Mouse (Mus musculus) liver, postnatal 0 days (tissue): Measurements from ENCODE around the gene Mst1. TPM values are rescaled to one million over a fixed set of nuclear protein-coding genes. Genes with fewer than 3 reads are reported as not detected.

Source experiments
- ATAC-seq: fragments of 200-750 bp; cut with Nextera tagmentation; 2 replicates; pipeline ENCODE4 v1.8.0; 2017; ENCODE audit warnings: mild to moderate bottlenecking, moderate library complexity
- DNase-seq: peaks from one replicate; pipeline ENCODE4 v3.0.0-alpha.2; 2016
- H3K27ac ChIP-seq: fragments of 300-500 bp; sonication (generic); 2 replicates; pipeline ENCODE4 v1.5.1; 2014; ENCODE audit warnings: antibody characterized with exemption, moderate library complexity, mild to moderate bottlenecking, low read depth
- H3K27me3 ChIP-seq: fragments of 300-500 bp; sonication (generic); 2 replicates; pipeline ENCODE4 v1.6.1; 2014; ENCODE audit warnings: low read length, control low read depth, mixed read lengths; ENCODE audit not compliant: insufficient read depth
- H3K36me3 ChIP-seq: fragments of 300-500 bp; sonication (generic); replicated peaks from 2 replicates; pipeline ENCODE4 v1.6.1; 2014; ENCODE audit warnings: mild to moderate bottlenecking, control low read depth, low read length, moderate library complexity, mixed read lengths; ENCODE audit not compliant: insufficient read depth
- H3K4me1 ChIP-seq: fragments of 300-500 bp; sonication (generic); 2 replicates; pipeline ENCODE4 v1.6.1; 2014; ENCODE audit warnings: antibody characterized with exemption, mild to moderate bottlenecking, control low read depth; ENCODE audit not compliant: insufficient read depth
- H3K4me2 ChIP-seq: fragments of 300-500 bp; sonication (generic); 2 replicates; pipeline ENCODE4 v1.6.1; 2014; ENCODE audit warnings: low read depth, mild to moderate bottlenecking, low read length, moderate library complexity, mixed read lengths
- H3K4me3 ChIP-seq: fragments of 300-500 bp; sonication (generic); 2 replicates; pipeline ENCODE4 v1.5.1; 2014; ENCODE audit warnings: low read depth, low read length
- H3K9ac ChIP-seq: fragments of 300-500 bp; sonication (generic); replicated peaks from 2 replicates; pipeline ENCODE4 v1.6.1; 2014; ENCODE audit warnings: mild to moderate bottlenecking, moderate library complexity
- H3K9me3 ChIP-seq: fragments of 300-500 bp; sonication (generic); 2 replicates; pipeline ENCODE4 v1.6.1; 2016; ENCODE audit warnings: mild to moderate bottlenecking, control low read depth, low read length, mixed read lengths
- CTCF ChIP-seq: sonication (generic); IDR thresholded peaks from 2 replicates; pipeline ENCODE4 v1.5.1; 2016; ENCODE audit warnings: antibody characterized with exemption, low read depth
- EP300 ChIP-seq: IDR thresholded peaks from 2 replicates; pipeline ENCODE4 v1.6.1; 2016; ENCODE audit warnings: antibody characterized with exemption, low read depth, mild to moderate bottlenecking
- WGBS: fragments of 180-500 bp; shearing (Covaris S2); extraction: QIAGEN DNeasy Blood & Tissue Kit; methylation state at CpG from one replicate; pipeline ENCODE4 v1.1.7; 2014; ENCODE audit not compliant: insufficient replicate concordance; 5-methylcytosine and 5-hydroxymethylcytosine counted together
- polyA plus RNA-seq: library from polyadenylated mRNA; unstranded; fragments of >200 nt; fragmentation: Nextera tagmentation; extraction: Ambion mirVana; gene quantifications from 2 replicates; pipeline ENCODE4 v1.2.1, GENCODE M21; 2015

Mst1 gene
- polyA plus RNA-seq, 1 experiment from 2014 or later, result 93.0 TPM

GRCm38 (mm10) chr9:108090611-108091120 is 10.4 kb downstream of the Mst1 start:
- WGBS, result 91% methylated on average over 7 of the region's 7 CpGs
- Histone ChIP-seq H3K9ac (no peak overlapping the region), H3K36me3 (peaks cover 74% of the 10 kb centered on the region), H3K4me2 (no peak overlapping the region), H3K4me1 (peaks cover 17% of the 10 kb centered on the region), H3K27me3 (no peaks in the 10 kb centered on the region), H3K4me3 (no peak overlapping the region), H3K27ac (no peak overlapping the region), H3K9me3 (no peaks in the 10 kb centered on the region)
- ATAC-seq, result no peak
- DNase-seq, result no peak
- TF ChIP-seq EP300, result no peak
- TF ChIP-seq CTCF, result no peak

GRCm38 (mm10) chr9:108093586-108093985 is 13.3 kb downstream of the Mst1 start:
- Histone ChIP-seq H3K9ac (peak overlapping the region; percentile 92), H3K27me3 (no peaks in the 10 kb centered on the region), H3K9me3 (no peaks in the 10 kb centered on the region), H3K4me1 (peaks cover 31% of the 10 kb centered on the region), H3K4me2 (peak overlapping the region; percentile 92), H3K4me3 (peak overlapping the region; percentile 76), H3K27ac (peak overlapping the region; percentile 98), H3K36me3 (peaks cover 44% of the 10 kb centered on the region)
- 63% methylated on average over 10 of the region's 10 CpGs for WGBS
- no peak for TF ChIP-seq EP300
- TF ChIP-seq CTCF, result no peak
- ATAC-seq (no peak), DNase-seq (no peak)

- ATAC-seq, result peak; percentile 83
- peaks cover 37% of the 10 kb centered on the region for H3K36me3 ChIP-seq
Measured at GRCm38 (mm10) chr9:108094184-108094941, 14.1 kb downstream of the Mst1 start, which contains the start of gene Apeh. Gene Apeh (minus strand): TSS chr9:108094606.

GRCm38 (mm10) chr9:108094998-108095411 is 14.8 kb downstream of the Mst1 start:
- H3K27ac ChIP-seq, result peak overlapping the region; percentile 98
- peak; percentile 87 for DNase-seq
- peak overlapping the region; percentile 92 for H3K9ac ChIP-seq
- peak overlapping the region; percentile 92 for H3K4me2 ChIP-seq
- H3K4me1 ChIP-seq, result peaks cover 33% of the 10 kb centered on the region
- TF ChIP-seq EP300 (peak; percentile 95), CTCF (no peak)
- H3K27me3 ChIP-seq, result no peaks in the 10 kb centered on the region
- no peaks in the 10 kb centered on the region for H3K9me3 ChIP-seq
- under 1% methylated on average over 16 of the region's 16 CpGs for WGBS
- H3K36me3 ChIP-seq, result peaks cover 30% of the 10 kb centered on the region
- peak overlapping the region; percentile 76 for H3K4me3 ChIP-seq
- ATAC-seq, result peak; percentile 79

More at GRCm38 (mm10) chr9:108094184-108094941, 14.1 kb downstream of the Mst1 start, which contains the start of gene Apeh:
- Histone ChIP-seq H3K9me3 (no peaks in the 10 kb centered on the region), H3K4me1 (peaks cover 33% of the 10 kb centered on the region), H3K4me3 (peak within 1 kb of the TSS; percentile 76), H3K9ac (peak within 1 kb of the TSS; percentile 92), H3K27ac (peak within 1 kb of the TSS; percentile 98), H3K4me2 (peak within 1 kb of the TSS; percentile 92), H3K27me3 (no peaks in the 10 kb centered on the region)
- under 1% methylated on average over 52 of the region's 52 CpGs for WGBS
- TF ChIP-seq CTCF (peak; percentile 33; the same call in 1 of the 2 replicates), EP300 (no peak; the same call in 1 of the 2 replicates)
- DNase-seq, result peak; percentile 99

- H3K27ac ChIP-seq, result peak overlapping the region; percentile 98
- peak overlapping the region; percentile 92 for H3K4me2 ChIP-seq
- H3K4me3 ChIP-seq, result peak overlapping the region; percentile 76
- H3K9me3 ChIP-seq, result no peaks in the 10 kb centered on the region
- H3K27me3 ChIP-seq, result no peaks in the 10 kb centered on the region
- DNase-seq (peak; percentile 85), ATAC-seq (peak; percentile 59)
- TF ChIP-seq EP300 (no peak), CTCF (peak; percentile 90)
- peaks cover 25% of the 10 kb centered on the region for H3K36me3 ChIP-seq
- peak overlapping the region; percentile 92 for H3K9ac ChIP-seq
- WGBS, result 4% methylated on average over 3 of the region's 3 CpGs
- peaks cover 33% of the 10 kb centered on the region for H3K4me1 ChIP-seq
Measured at GRCm38 (mm10) chr9:108095518-108095917, 15.3 kb downstream of the Mst1 start.
